Mouse (Mus musculus) thymus, adult 2 months (tissue): ENCODE measurements around the gene Apaf1. TPM values are rescaled to one million over a fixed set of nuclear protein-coding genes. Genes with fewer than 3 reads are reported as not detected.

ENCODE experiments used
- DNase-seq: peaks from one replicate; pipeline ENCODE4 v3.0.0; 2021
- H3K27ac ChIP-seq: fragments of 200-500 bp; 2 replicates; pipeline ENCODE4 v1.5.1; 2012; ENCODE audit warnings: low read length, control low read depth; ENCODE audit not compliant: control insufficient read depth, insufficient read depth
- H3K27me3 ChIP-seq: fragments of 200-500 bp; 2 replicates; pipeline ENCODE4 v1.6.1; 2012; ENCODE audit warnings: mild to moderate bottlenecking, low read length, moderate library complexity, mixed read lengths; ENCODE audit not compliant: control insufficient read depth, insufficient read depth
- H3K36me3 ChIP-seq: fragments of 200-500 bp; 2 replicates; pipeline ENCODE4 v1.6.1; 2012; ENCODE audit warnings: mild to moderate bottlenecking, low read length, moderate library complexity; ENCODE audit not compliant: control insufficient read depth, insufficient read depth
- H3K4me1 ChIP-seq: fragments of 200-500 bp; replicated peaks from 2 replicates; pipeline ENCODE4 v1.6.1; 2012; ENCODE audit warnings: low read length; ENCODE audit not compliant: control insufficient read depth, insufficient read depth
- H3K4me3 ChIP-seq: fragments of 200-500 bp; 2 replicates; pipeline ENCODE4 v1.5.1; 2012; ENCODE audit warnings: mild to moderate bottlenecking, low read length, control low read depth, moderate library complexity; ENCODE audit not compliant: control insufficient read depth, insufficient read depth
- CTCF ChIP-seq: fragments of 200-500 bp; IDR thresholded peaks from 2 replicates; pipeline ENCODE4 v1.5.1; 2012; ENCODE audit warnings: mild to moderate bottlenecking, control low read depth, low read length, moderate library complexity, borderline replicate concordance; ENCODE audit not compliant: control insufficient read depth, poor library complexity, insufficient read depth; ENCODE audit errors: extremely low read depth
- POLR2A ChIP-seq: fragments of 200-500 bp; IDR thresholded peaks from 2 replicates; pipeline ENCODE4 v1.6.1; 2012; ENCODE audit warnings: mild to moderate bottlenecking, low read length, control low read depth, moderate library complexity; ENCODE audit not compliant: control insufficient read depth, poor library complexity, insufficient read depth; ENCODE audit errors: extremely low read depth
- WGBS: fragments of 180-500 bp; shearing (Covaris S2); methylation state at CpG from one replicate; pipeline ENCODE4 v1.1.7; 2018; 5-methylcytosine and 5-hydroxymethylcytosine counted together
- polyA plus RNA-seq: library from polyadenylated mRNA; depleted of rRNA; stranded (reverse); fragments of >200 nt; gene quantifications from 2 replicates; pipeline ENCODE4 v1.2.3, GENCODE M21; 2012

Apaf1 gene
- polyA plus RNA-seq, 1 experiment: 18.1 TPM

GRCm38 (mm10) chr10:90960374-90960773 lies 122.2 kb downstream of the Apaf1 start:
- WGBS: 87% methylated on average over 7 of the region's 7 CpGs
- H3K27ac ChIP-seq: no peak overlapping the region
- H3K36me3 ChIP-seq: no peaks in the 10 kb centered on the region
- TF ChIP-seq POLR2A: no peak
- H3K4me1 ChIP-seq: no peaks in the 10 kb centered on the region
- DNase-seq: no peak
- H3K4me3 ChIP-seq: no peak overlapping the region
- H3K27me3 ChIP-seq: no peaks in the 10 kb centered on the region

DNA sequence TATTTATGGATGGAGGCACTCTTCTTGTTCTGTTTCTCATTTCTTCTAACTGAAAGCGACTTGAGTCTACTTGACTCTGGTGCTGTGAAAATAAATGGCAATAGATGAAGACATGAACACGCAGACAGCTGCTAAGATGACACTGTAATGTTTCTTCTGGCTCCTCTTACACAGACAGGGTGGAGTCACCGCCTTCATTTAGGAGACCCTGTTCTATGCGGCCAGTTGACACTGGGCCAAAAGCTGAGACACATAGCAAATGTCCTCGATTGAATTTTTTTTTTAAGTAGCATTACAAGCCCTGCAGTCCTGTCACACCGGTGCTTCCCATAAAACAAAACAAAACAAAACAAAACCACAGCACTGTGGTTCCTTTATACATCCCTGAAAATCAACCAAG lies 128.7 kb downstream of the Apaf1 start:
- no peak for TF ChIP-seq POLR2A
- no peak for TF ChIP-seq CTCF
- H3K36me3 ChIP-seq: no peaks in the 10 kb centered on the region
- no peak overlapping the region for H3K4me3 ChIP-seq
- H3K27me3 ChIP-seq: no peaks in the 10 kb centered on the region
- no peaks in the 10 kb centered on the region for H3K4me1 ChIP-seq
- 87% methylated on average over 6 of the region's 6 CpGs for WGBS
- no peak overlapping the region for H3K27ac ChIP-seq
- DNase-seq: no peak

GRCm38 (mm10) chr10:90953103-90953709 lies 129.4 kb downstream of the Apaf1 start:
- TF ChIP-seq CTCF (no peak), POLR2A (no peak)
- Histone ChIP-seq H3K4me1 (no peaks in the 10 kb centered on the region), H3K27me3 (no peaks in the 10 kb centered on the region), H3K4me3 (no peak overlapping the region), H3K36me3 (no peaks in the 10 kb centered on the region), H3K27ac (no peak overlapping the region)
- no peak for DNase-seq
- WGBS: 89% methylated on average over 15 of the region's 15 CpGs

GRCm38 (mm10) chr10:90947608-90948373 lies 134.8 kb downstream of the Apaf1 start:
- Histone ChIP-seq H3K4me1 (no peaks in the 10 kb centered on the region), H3K27ac (no peak overlapping the region), H3K27me3 (no peaks in the 10 kb centered on the region), H3K36me3 (no peaks in the 10 kb centered on the region), H3K4me3 (no peak overlapping the region)
- TF ChIP-seq CTCF: no peak
- no peak for TF ChIP-seq POLR2A
- no peak for DNase-seq
- WGBS: 93% methylated on average over 18 of the region's 18 CpGs

GRCm38 (mm10) chr10:90947043-90947442 lies 135.5 kb downstream of the Apaf1 start:
- TF ChIP-seq POLR2A (no peak), CTCF (no peak)
- Histone ChIP-seq H3K27ac (no peak overlapping the region), H3K36me3 (no peaks in the 10 kb centered on the region), H3K27me3 (no peaks in the 10 kb centered on the region), H3K4me1 (no peaks in the 10 kb centered on the region), H3K4me3 (no peak overlapping the region)
- WGBS: 94% methylated on average over 6 of the region's 6 CpGs
- no peak for DNase-seq

DNA sequence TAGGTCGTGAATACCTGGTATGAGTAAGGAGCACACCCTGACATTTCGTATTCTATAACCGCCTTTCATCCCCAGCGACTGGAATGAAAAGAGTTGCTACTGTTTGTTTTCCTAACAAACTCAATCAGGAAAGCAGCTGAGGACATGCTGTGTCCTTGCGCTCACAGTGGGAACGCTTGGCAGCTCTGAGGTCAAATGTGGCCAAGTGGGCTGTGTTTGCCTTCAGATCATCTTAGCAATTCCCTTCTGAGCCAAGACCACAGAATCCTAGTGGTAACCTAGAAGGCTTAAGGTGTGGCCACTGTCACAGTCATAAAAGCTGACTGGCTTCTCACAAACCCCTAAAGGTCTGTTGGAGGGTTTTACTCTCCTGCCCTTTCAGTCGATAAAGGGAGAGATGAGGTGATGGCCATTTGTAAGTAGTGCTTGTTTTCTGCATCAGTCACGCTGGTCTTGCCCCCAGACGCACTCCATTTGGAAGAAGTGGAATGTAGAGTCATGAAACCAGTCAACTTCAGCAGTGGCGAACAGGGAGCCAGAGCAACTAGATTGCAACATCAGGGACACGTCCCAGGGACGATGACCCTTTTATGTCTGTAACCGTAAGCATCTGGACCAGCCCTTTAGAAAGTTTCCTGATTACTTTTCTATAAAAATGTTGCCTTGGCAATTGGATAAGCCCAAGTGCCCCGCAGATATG lies 140.4 kb downstream of the Apaf1 start:
- WGBS: 90% methylated on average over 14 of the region's 14 CpGs
- Histone ChIP-seq H3K27ac (no peak overlapping the region), H3K36me3 (no peaks in the 10 kb centered on the region), H3K4me1 (no peaks in the 10 kb centered on the region), H3K4me3 (no peak overlapping the region), H3K27me3 (no peaks in the 10 kb centered on the region)
- no peak for DNase-seq
- TF ChIP-seq POLR2A: no peak
- no peak for TF ChIP-seq CTCF
